Mouse (Mus musculus) liver, postnatal 0 days (tissue): Measurements from ENCODE around the gene Atp2a2. TPM values are rescaled to one million over a fixed set of nuclear protein-coding genes. Genes with fewer than 3 reads are reported as not detected.
A peak's percentile ranks its signal among the peaks of the same experiment; 100 is the strongest.
"Not testable (repeated sequence)": the region's sequence is repeated elsewhere in the genome, so short reads cannot be mapped to it uniquely, and the experiment has no call there.

Experiments used
- ATAC-seq: fragments of 200-750 bp; cut with Nextera tagmentation; 2 replicates; pipeline ENCODE4 v1.8.0; 2017; ENCODE audit warnings: mild to moderate bottlenecking, moderate library complexity
- DNase-seq: peaks from one replicate; pipeline ENCODE4 v3.0.0-alpha.2; 2016
- H3K27ac ChIP-seq: fragments of 300-500 bp; sonication (generic); 2 replicates; pipeline ENCODE4 v1.5.1; 2014; ENCODE audit warnings: antibody characterized with exemption, moderate library complexity, mild to moderate bottlenecking, low read depth
- H3K27me3 ChIP-seq: fragments of 300-500 bp; sonication (generic); 2 replicates; pipeline ENCODE4 v1.6.1; 2014; ENCODE audit warnings: low read length, control low read depth, mixed read lengths; ENCODE audit not compliant: insufficient read depth
- H3K36me3 ChIP-seq: fragments of 300-500 bp; sonication (generic); replicated peaks from 2 replicates; pipeline ENCODE4 v1.6.1; 2014; ENCODE audit warnings: mild to moderate bottlenecking, control low read depth, low read length, moderate library complexity, mixed read lengths; ENCODE audit not compliant: insufficient read depth
- H3K4me1 ChIP-seq: fragments of 300-500 bp; sonication (generic); 2 replicates; pipeline ENCODE4 v1.6.1; 2014; ENCODE audit warnings: antibody characterized with exemption, mild to moderate bottlenecking, control low read depth; ENCODE audit not compliant: insufficient read depth
- H3K4me2 ChIP-seq: fragments of 300-500 bp; sonication (generic); 2 replicates; pipeline ENCODE4 v1.6.1; 2014; ENCODE audit warnings: low read depth, mild to moderate bottlenecking, low read length, moderate library complexity, mixed read lengths
- H3K4me3 ChIP-seq: fragments of 300-500 bp; sonication (generic); 2 replicates; pipeline ENCODE4 v1.5.1; 2014; ENCODE audit warnings: low read depth, low read length
- H3K9ac ChIP-seq: fragments of 300-500 bp; sonication (generic); replicated peaks from 2 replicates; pipeline ENCODE4 v1.6.1; 2014; ENCODE audit warnings: mild to moderate bottlenecking, moderate library complexity
- H3K9me3 ChIP-seq: fragments of 300-500 bp; sonication (generic); 2 replicates; pipeline ENCODE4 v1.6.1; 2016; ENCODE audit warnings: mild to moderate bottlenecking, control low read depth, low read length, mixed read lengths
- CTCF ChIP-seq: sonication (generic); IDR thresholded peaks from 2 replicates; pipeline ENCODE4 v1.5.1; 2016; ENCODE audit warnings: antibody characterized with exemption, low read depth
- EP300 ChIP-seq: IDR thresholded peaks from 2 replicates; pipeline ENCODE4 v1.6.1; 2016; ENCODE audit warnings: antibody characterized with exemption, low read depth, mild to moderate bottlenecking
- WGBS: fragments of 180-500 bp; shearing (Covaris S2); extraction: QIAGEN DNeasy Blood & Tissue Kit; methylation state at CpG from one replicate; pipeline ENCODE4 v1.1.7; 2014; ENCODE audit not compliant: insufficient replicate concordance; 5-methylcytosine and 5-hydroxymethylcytosine counted together
- polyA plus RNA-seq: library from polyadenylated mRNA; unstranded; fragments of >200 nt; fragmentation: Nextera tagmentation; extraction: Ambion mirVana; gene quantifications from 2 replicates; pipeline ENCODE4 v1.2.1, GENCODE M21; 2015

Gene Atp2a2
- polyA plus RNA-seq, 1 experiment from 2014 or later, result 13.5 TPM

- Histone ChIP-seq H3K4me1 (peaks cover 10% of the 10 kb centered on the region), H3K27me3 (no peaks in the 10 kb centered on the region), H3K36me3 (peaks cover 72% of the 10 kb centered on the region), H3K9me3 (no peaks in the 10 kb centered on the region), H3K4me2 (no peak overlapping the region), H3K9ac (no peak overlapping the region), H3K4me3 (no peak overlapping the region), H3K27ac (no peak overlapping the region)
- DNase-seq (no peak), ATAC-seq (no peak)
- 93% methylated on average over 1 of the region's 1 CpGs for WGBS
- TF ChIP-seq EP300, result no peak
- TF ChIP-seq CTCF, result no peak
Observed at GRCm38 (mm10) chr5:122494449-122494848, 7.6 kb downstream of the Atp2a2 start.

- TF ChIP-seq EP300, result no peak
- no peak for TF ChIP-seq CTCF
- 82% methylated on average over 2 of the region's 2 CpGs for WGBS
- no peak for ATAC-seq
Observed at GRCm38 (mm10) chr5:122493035-122493434, 9.0 kb downstream of the Atp2a2 start.

GRCm38 (mm10) chr5:122491385-122491784 lies 10.6 kb downstream of the Atp2a2 start:
- DNase-seq, result no peak
- Histone ChIP-seq H3K9me3 (no peaks in the 10 kb centered on the region), H3K27ac (no peak overlapping the region), H3K4me1 (no peaks in the 10 kb centered on the region), H3K4me2 (no peak overlapping the region), H3K4me3 (no peak overlapping the region), H3K27me3 (no peaks in the 10 kb centered on the region), H3K36me3 (peaks cover 70% of the 10 kb centered on the region), H3K9ac (no peak overlapping the region)
- TF ChIP-seq EP300, result no peak
- peak; percentile 16 for TF ChIP-seq CTCF
- ATAC-seq, result no peak
- 77% methylated on average over 10 of the region's 10 CpGs for WGBS

More at GRCm38 (mm10) chr5:122493035-122493434, 9.0 kb downstream of the Atp2a2 start:
- Histone ChIP-seq H3K27ac (no peak overlapping the region), H3K27me3 (no peaks in the 10 kb centered on the region), H3K9ac (no peak overlapping the region), H3K4me3 (no peak overlapping the region), H3K4me2 (no peak overlapping the region), H3K9me3 (no peaks in the 10 kb centered on the region), H3K36me3 (peaks cover 79% of the 10 kb centered on the region), H3K4me1 (peaks cover 6% of the 10 kb centered on the region)
- DNase-seq, result no peak

- ATAC-seq, result no peak
- Histone ChIP-seq H3K9me3 (no peaks in the 10 kb centered on the region), H3K27me3 (no peaks in the 10 kb centered on the region), H3K4me1 (no peaks in the 10 kb centered on the region), H3K36me3 (peaks cover 67% of the 10 kb centered on the region), H3K4me2 (no peak overlapping the region), H3K4me3 (no peak overlapping the region), H3K27ac (no peak overlapping the region), H3K9ac (no peak overlapping the region)
- DNase-seq, result no peak
- WGBS, result 94% methylated on average over 2 of the region's 2 CpGs
- TF ChIP-seq CTCF (no peak), EP300 (no peak)
Observed at GRCm38 (mm10) chr5:122490148-122490547, 11.9 kb downstream of the Atp2a2 start.

GRCm38 (mm10) chr5:122487825-122488224 lies 14.2 kb downstream of the Atp2a2 start:
- DNase-seq, result no peak
- no peak overlapping the region for H3K4me3 ChIP-seq
- no peaks in the 10 kb centered on the region for H3K4me1 ChIP-seq
- no peak for TF ChIP-seq EP300
- no peak for TF ChIP-seq CTCF
- H3K36me3 ChIP-seq, result peaks cover 69% of the 10 kb centered on the region
- ATAC-seq, result no peak
- 81% methylated on average over 6 of the region's 6 CpGs for WGBS
- H3K4me2 ChIP-seq, result no peak overlapping the region
- H3K9ac ChIP-seq, result no peak overlapping the region
- H3K9me3 ChIP-seq, result no peaks in the 10 kb centered on the region
- H3K27ac ChIP-seq, result no peak overlapping the region
- H3K27me3 ChIP-seq, result no peaks in the 10 kb centered on the region

GRCm38 (mm10) chr5:122486243-122486642 lies 15.8 kb downstream of the Atp2a2 start:
- H3K4me1 ChIP-seq, ATAC-seq, H3K27ac ChIP-seq, H3K9me3 ChIP-seq, DNase-seq, H3K4me2 ChIP-seq, H3K4me3 ChIP-seq, H3K9ac ChIP-seq, H3K27me3 ChIP-seq: not testable (repeated sequence)
- 78% methylated on average over 5 of the region's 5 CpGs for WGBS
- TF ChIP-seq CTCF, result 0 out of 2 replicates have a peak, but pooled peaks have one; percentile 14
- peaks cover 69% of the 10 kb centered on the region for H3K36me3 ChIP-seq

- ATAC-seq (no peak), DNase-seq (no peak)
- no peak overlapping the region for H3K4me2 ChIP-seq
- peaks cover 64% of the 10 kb centered on the region for H3K36me3 ChIP-seq
- H3K4me1 ChIP-seq, result no peaks in the 10 kb centered on the region
- 80% methylated on average over 6 of the region's 6 CpGs for WGBS
- no peaks in the 10 kb centered on the region for H3K27me3 ChIP-seq
- H3K27ac ChIP-seq, result no peak overlapping the region
- H3K9me3 ChIP-seq, result no peaks in the 10 kb centered on the region
- no peak for TF ChIP-seq CTCF
- no peak for TF ChIP-seq EP300
- no peak overlapping the region for H3K4me3 ChIP-seq
- no peak overlapping the region for H3K9ac ChIP-seq
Observed at GRCm38 (mm10) chr5:122482733-122483391, 19.2 kb downstream of the Atp2a2 start.
